Mouse (Mus musculus) lung, embryonic 16.5 days (tissue): ENCODE data around the gene Arl3. TPM values are rescaled to one million over a fixed set of nuclear protein-coding genes. Genes with fewer than 3 reads are reported as not detected.

ENCODE experiments used
- ATAC-seq: fragments of 200-750 bp; cut with Nextera tagmentation; 2 replicates; pipeline ENCODE4 v1.8.0; 2017; ENCODE audit warnings: low read depth, mild to moderate bottlenecking, moderate library complexity
- H3K27ac ChIP-seq: fragments of 300-500 bp; sonication (generic); 2 replicates; pipeline ENCODE4 v1.5.1; 2014; ENCODE audit warnings: mild to moderate bottlenecking, control low read depth, low read length
- H3K27me3 ChIP-seq: fragments of 300-500 bp; sonication (generic); 2 replicates; pipeline ENCODE4 v1.6.1; 2014; ENCODE audit warnings: low read depth, low read length, mixed read lengths; ENCODE audit not compliant: control insufficient read depth, insufficient read depth
- H3K36me3 ChIP-seq: fragments of 300-500 bp; sonication (generic); 2 replicates; pipeline ENCODE4 v1.6.1; 2014; ENCODE audit warnings: low read length; ENCODE audit not compliant: control insufficient read depth, insufficient read depth
- H3K4me1 ChIP-seq: fragments of 300-500 bp; sonication (generic); replicated peaks from 2 replicates; pipeline ENCODE4 v1.6.1; 2014; ENCODE audit warnings: low read length, mixed read lengths; ENCODE audit not compliant: control insufficient read depth, insufficient read depth
- H3K4me2 ChIP-seq: fragments of 300-500 bp; sonication (generic); 2 replicates; pipeline ENCODE4 v1.6.1; 2014; ENCODE audit warnings: low read depth, low read length, control low read depth
- H3K4me3 ChIP-seq: fragments of 300-500 bp; sonication (generic); 2 replicates; pipeline ENCODE4 v1.5.1; 2014; ENCODE audit warnings: mild to moderate bottlenecking, low read length, control low read depth
- H3K9ac ChIP-seq: fragments of 300-500 bp; sonication (generic); 2 replicates; pipeline ENCODE4 v1.6.1; 2014; ENCODE audit warnings: low read length, control low read depth
- H3K9me3 ChIP-seq: fragments of 300-500 bp; sonication (generic); 2 replicates; pipeline ENCODE4 v1.6.1; 2016; ENCODE audit warnings: low read length; ENCODE audit not compliant: control insufficient read depth
- WGBS: fragments of 180-500 bp; shearing (Covaris S2); extraction: QIAGEN DNeasy Blood & Tissue Kit; methylation state at CpG from one replicate; pipeline ENCODE4 v1.1.7; 2014; 5-methylcytosine and 5-hydroxymethylcytosine counted together
- polyA plus RNA-seq: library from polyadenylated mRNA; unstranded; fragments of >200 nt; fragmentation: Nextera tagmentation; extraction: Ambion mirVana; gene quantifications from 2 replicates; pipeline ENCODE4 v1.2.1, GENCODE M21; 2015

Gene Arl3
- polyA plus RNA-seq, 1 experiment from 2014 or later = 118 TPM

DNA sequence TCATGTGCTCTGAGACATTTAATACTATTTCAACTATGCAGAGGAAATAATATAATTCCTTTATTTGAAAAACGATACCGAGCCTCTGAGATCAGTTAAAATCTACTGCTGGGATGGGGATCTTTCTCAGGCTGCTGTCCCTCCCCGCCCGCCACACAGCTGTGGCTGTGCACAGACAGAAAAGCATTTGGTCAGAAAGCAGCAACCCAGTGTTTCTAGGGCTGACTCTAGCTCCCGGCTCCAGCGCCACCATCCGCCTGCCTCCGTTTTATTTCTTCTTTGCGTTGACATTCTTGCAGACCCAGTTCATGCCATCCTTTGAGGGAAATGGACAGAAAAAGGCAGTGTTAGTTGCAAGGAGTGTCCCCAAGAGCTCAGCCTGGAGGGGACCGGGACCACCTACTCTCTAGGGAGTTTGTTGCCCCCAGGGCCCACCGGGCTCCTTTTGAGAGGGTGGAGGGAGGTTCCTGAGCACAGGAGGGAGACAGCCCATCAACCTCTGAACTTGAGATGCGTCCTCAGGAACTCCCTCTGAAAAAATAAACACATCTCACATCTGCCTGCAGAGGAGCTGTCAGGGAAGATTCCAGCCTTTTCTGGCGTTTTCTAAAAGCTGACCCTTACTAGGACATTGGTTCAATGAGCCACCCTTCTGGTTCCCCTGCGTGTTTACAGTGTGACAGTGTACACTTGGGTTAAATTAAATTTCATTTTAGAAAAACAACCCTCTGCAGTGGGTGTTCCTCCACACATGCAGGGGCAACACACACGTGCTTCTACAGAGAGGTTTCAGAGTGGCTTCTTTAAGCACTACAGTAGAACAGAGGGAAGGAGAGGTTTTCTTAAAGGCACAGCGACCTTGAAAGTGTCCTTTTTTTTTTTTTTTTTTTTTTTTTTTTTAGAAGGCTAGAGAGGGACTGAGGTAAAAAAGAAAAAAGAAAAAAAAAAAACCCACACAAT lies 41.6 kb downstream of the Arl3 start:
- Histone ChIP-seq H3K9me3 (no peaks in the 10 kb centered on the region), H3K4me3 (no peak overlapping the region), H3K4me2 (peak overlapping the region; percentile 26), H3K9ac (peak overlapping the region; percentile 39), H3K4me1 (peaks cover 64% of the 10 kb centered on the region), H3K27ac (peak overlapping the region; percentile 94), H3K36me3 (no peaks in the 10 kb centered on the region), H3K27me3 (no peaks in the 10 kb centered on the region)
- peak; percentile 27; the same call in 1 of the 2 replicates for ATAC-seq
- 15% methylated on average over 16 of the region's 16 CpGs for WGBS

DNA sequence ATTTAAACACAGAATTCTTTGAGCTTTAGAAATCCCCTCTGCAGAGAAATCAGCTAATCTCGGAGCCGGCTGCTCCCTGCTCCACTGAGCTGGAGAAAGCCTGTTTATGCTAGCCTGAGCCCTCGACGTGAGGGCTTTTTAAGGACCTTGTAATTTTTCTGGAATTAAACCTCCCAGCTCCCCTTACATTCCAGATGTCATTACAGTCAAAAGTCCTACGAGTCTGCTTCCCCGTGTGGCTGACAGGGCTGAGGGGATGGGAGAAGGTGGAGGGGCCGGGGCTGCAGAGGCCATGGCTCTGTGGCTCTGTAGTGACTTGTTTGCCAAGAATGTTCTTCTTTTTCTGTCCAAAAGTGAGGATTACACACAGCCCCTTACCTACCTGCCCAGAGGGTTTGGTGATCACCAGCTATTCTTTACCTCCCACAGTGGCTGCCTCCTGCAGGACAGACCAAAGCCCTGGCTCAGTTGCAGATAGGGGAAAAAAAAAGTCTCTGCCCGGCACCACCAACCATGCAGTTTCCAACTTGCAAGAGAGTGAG lies 42.5 kb downstream of the Arl3 start:
- Histone ChIP-seq H3K4me3 (no peak overlapping the region), H3K27ac (peak overlapping the region; percentile 94), H3K4me1 (peaks cover 70% of the 10 kb centered on the region), H3K36me3 (no peaks in the 10 kb centered on the region), H3K9me3 (no peaks in the 10 kb centered on the region), H3K27me3 (no peaks in the 10 kb centered on the region), H3K4me2 (no peak overlapping the region), H3K9ac (peak overlapping the region; percentile 61)
- no peak for ATAC-seq
- WGBS = 32% methylated on average over 8 of the region's 8 CpGs

DNA sequence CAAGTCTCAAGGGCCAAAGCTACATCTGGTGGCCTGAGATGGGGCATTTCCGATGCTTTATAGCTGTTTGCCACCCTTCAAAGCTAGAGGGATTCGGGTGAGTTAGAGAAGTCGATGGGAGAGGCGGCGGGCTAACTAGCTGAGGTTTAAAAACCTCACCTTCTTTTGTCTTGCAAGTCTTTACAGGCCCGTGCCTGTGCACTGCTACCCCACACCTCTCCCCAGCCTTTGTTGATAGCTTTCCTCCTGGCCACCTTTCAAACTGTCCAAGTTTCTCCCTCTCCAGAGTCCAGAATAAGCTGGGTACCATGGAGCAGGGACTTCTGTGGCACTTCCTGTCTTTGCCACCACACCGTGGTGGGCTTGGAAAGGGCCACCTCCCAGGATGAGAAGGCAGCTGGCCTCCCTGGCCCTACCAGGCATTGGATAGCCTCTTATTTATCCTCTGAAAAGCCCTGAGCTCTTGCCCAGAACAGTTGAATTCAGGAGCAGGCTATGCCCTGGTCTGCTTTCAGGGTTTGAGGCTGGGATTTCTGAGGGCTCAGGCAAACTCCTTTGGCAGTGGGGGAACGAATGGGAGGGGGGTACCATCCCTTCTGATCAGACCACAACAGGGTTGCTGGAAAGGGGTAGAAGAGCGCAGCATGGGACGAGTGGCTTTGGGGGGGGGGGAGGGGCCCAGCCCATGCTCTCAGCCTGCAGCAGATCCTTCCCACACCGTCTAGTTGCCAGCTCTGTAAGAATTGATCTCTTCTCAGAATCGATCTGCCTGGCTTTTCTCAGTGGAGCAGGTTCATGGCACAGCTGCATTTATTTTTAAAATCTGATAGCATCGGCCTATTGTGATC lies 43.2 kb downstream of the Arl3 start:
- H3K9me3 ChIP-seq = no peaks in the 10 kb centered on the region
- 32% methylated on average over 13 of the region's 13 CpGs for WGBS
- H3K27me3 ChIP-seq = no peaks in the 10 kb centered on the region
- H3K27ac ChIP-seq = peak overlapping the region; percentile 94
- H3K9ac ChIP-seq = peak overlapping the region; percentile 61
- H3K36me3 ChIP-seq = no peaks in the 10 kb centered on the region
- peaks cover 75% of the 10 kb centered on the region for H3K4me1 ChIP-seq
- peak overlapping the region; percentile 63; the same call in 1 of the 2 replicates for H3K4me2 ChIP-seq
- H3K4me3 ChIP-seq = no peak overlapping the region
- ATAC-seq = no peak

DNA sequence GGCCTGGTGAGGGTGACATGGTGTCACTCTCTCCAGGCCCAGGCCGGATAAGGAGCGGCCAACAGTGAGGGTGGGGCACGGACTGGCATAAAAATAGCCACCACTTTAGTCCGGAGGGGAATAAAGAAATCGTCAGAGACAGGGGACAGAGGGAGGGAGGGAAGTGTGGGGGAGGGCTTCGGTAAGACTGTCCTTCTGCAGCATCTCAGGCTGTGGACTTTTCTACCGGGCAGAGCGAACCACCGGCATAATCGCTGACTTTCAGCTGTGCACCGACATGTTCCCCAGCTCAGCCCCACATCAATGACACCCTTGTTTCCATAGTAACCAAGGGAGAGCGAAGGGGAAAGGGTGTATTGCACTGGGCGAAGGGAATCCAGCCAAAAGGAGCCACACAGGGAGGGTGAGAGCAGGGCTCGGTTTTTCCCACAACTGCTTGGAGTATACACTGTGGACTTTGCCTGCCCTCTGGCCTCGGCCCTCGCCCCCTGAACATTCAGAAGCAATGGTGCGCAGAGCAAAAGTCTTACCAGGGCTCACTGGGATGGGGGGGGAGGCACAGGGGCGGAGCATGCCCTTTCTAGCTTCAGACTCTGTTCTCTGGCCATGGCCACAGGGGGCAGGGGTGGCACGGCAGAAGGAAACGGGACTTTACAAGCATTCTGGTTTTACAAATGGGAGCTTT lies 44.3 kb downstream of the Arl3 start:
- H3K9me3 ChIP-seq = no peaks in the 10 kb centered on the region
- H3K36me3 ChIP-seq = no peaks in the 10 kb centered on the region
- no peaks in the 10 kb centered on the region for H3K27me3 ChIP-seq
- H3K27ac ChIP-seq = peak overlapping the region; percentile 94
- peak overlapping the region; percentile 32 for H3K4me3 ChIP-seq
- WGBS = 3% methylated on average over 20 of the region's 20 CpGs
- H3K9ac ChIP-seq = peak overlapping the region; percentile 61
- H3K4me2 ChIP-seq = peak overlapping the region; percentile 63
- ATAC-seq = peak; percentile 51
- H3K4me1 ChIP-seq = peaks cover 83% of the 10 kb centered on the region

DNA sequence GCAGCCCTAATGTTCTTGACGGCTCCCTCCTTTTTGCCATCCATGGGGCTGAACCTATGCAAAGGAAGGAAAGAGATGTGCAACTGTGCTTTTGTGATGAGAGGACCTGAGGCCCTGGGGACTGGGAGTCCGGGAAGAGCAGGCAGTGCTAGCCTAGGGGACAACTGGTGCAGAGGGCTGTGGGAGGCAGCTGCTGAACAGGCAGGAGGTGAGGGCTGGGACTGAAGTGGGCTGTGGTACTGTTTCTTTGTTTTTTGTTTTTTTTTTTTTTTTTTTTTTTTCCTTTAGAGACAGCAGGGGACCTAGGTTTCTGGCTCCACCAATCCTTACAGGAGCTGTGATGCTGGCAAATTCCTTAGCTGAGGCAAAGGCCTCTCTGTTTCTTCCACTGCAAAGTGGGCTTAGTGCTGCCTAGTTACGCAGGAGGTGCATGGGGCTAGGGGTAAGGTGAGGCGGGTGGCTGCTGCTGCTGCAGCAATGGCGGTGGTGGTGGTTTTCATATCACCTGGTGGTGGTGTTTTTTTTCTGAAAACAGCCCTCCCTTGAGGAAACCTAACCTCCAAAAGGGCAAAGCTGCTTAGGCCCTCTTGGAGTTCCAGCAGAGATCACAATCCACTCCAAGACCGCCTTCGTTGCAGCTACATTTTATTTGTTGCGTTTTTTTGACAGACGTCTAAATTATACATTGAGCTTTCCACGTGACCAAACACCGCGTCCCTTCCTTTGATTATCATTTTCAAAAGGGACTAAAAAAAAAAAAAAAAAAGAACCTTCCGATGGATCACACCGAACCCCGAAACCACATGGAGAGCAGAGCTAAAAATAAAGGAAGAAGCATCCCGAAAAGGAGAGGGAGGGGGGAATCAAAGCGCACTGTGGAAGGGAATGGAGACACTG lies 45.1 kb downstream of the Arl3 start:
- ATAC-seq = no peak
- Histone ChIP-seq H3K4me2 (peak overlapping the region; percentile 63), H3K36me3 (no peaks in the 10 kb centered on the region), H3K27me3 (no peaks in the 10 kb centered on the region), H3K27ac (no peak overlapping the region; the same call in 1 of the 2 replicates), H3K4me3 (peak overlapping the region; percentile 32), H3K4me1 (peaks cover 83% of the 10 kb centered on the region), H3K9ac (peak overlapping the region; percentile 61; the same call in 1 of the 2 replicates), H3K9me3 (no peaks in the 10 kb centered on the region)
- 27% methylated on average over 17 of the region's 17 CpGs for WGBS

DNA sequence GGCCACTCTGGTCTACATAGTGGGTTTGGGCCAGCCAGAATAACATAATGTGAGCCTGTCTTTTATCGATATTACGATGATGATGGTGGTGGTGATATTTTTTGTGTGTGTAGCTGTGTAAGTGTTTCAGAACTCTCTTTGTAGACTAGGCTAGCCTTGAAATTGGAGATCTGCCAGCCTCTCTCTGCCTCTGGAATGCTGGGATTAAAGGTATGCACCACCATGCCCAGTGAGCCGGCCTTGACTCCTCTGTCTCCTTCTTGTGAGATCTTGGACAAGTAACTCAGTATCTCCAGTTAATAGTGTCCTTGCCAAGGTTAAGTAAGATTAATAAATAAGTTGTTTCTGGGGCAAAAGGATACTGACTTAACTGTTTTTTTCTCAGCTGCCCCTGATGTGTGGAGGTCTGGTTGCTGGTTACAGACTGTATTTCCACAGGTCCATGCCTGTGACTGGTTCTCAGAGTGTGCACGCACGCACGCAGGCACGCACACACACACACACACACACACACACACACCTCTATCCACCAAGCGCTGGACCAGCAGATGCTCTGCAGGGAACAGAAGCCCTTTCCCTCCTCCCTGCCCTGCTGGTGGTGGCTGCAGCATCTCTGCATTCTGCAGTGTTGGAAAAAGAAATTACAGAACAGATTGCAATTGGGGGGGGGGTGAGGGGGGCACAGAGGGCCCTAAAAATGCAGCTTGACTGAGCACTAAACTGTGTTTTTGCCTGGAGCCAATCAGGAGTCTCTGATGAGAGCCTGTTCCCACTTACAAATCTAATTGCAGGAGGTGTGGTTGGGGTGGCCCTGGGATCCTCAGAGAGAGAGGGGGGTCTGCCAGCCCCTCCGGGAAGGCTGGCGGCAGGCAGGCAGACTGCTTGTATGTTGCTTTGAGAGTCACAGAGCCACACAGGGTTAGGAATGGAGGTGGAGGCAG lies 47.0 kb downstream of the Arl3 start:
- Histone ChIP-seq H3K4me2 (no peak overlapping the region), H3K27me3 (no peaks in the 10 kb centered on the region), H3K4me3 (no peak overlapping the region), H3K9me3 (no peaks in the 10 kb centered on the region), H3K36me3 (no peaks in the 10 kb centered on the region), H3K9ac (no peak overlapping the region), H3K4me1 (peaks cover 70% of the 10 kb centered on the region), H3K27ac (peak overlapping the region; percentile 42; the same call in 1 of the 2 replicates)
- WGBS = 64% methylated on average over 10 of the region's 10 CpGs
- ATAC-seq = no peak

DNA sequence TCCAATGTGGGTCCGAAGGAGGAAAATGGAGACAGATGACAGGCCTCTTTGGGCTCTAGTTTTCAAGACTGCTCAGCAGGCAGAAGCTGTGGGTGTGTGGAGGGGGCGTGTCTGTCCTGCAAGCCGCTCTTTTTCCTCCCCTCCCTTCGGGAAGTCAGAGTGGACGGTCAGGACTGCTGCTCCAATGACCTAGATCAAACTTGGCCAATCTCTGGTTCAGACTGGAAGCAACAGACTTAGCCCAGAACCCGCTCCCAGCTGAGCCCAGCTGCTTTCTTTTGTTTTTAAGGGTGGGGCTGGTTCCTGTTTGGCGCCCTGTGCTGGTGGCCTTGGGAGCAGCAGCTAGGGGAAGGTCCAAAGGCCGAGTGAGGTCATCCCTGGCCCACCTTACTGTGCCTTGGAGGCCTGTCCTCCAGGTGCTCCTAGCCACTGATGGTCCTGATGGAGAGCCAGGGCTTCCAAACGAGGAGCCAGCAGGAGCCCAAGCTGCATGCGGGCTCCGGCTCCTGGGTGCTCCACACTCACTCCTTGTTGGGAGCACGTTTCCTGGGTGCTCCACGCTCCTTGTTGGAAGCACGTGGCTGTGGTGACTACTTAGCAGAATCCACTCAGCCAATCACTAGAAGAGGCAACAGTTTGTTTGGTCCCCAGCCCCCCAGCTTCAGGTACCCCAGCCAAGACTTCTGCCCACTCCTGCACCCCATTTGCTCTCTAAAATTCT lies 48.2 kb downstream of the Arl3 start:
- peak; percentile 40 for ATAC-seq
- Histone ChIP-seq H3K4me3 (no peak overlapping the region), H3K9me3 (no peaks in the 10 kb centered on the region), H3K4me2 (peak overlapping the region; percentile 54), H3K4me1 (peaks cover 58% of the 10 kb centered on the region), H3K27ac (peak overlapping the region; percentile 87), H3K27me3 (no peaks in the 10 kb centered on the region), H3K36me3 (no peaks in the 10 kb centered on the region), H3K9ac (peak overlapping the region; percentile 58; the same call in 1 of the 2 replicates)
- 31% methylated on average over 14 of the region's 14 CpGs for WGBS
